Mouse (Mus musculus) midbrain, embryonic 13.5 days (tissue): Measurements from ENCODE around the gene Yipf3. TPM values are rescaled to one million over a fixed set of nuclear protein-coding genes. Genes with fewer than 3 reads are reported as not detected.
A peak's percentile ranks its signal among the peaks of the same experiment; 100 is the strongest.

Experiments used
- ATAC-seq: fragments of 200-750 bp; cut with Nextera tagmentation; 2 replicates; pipeline ENCODE4 v1.8.0; 2017; ENCODE audit warnings: mild to moderate bottlenecking, moderate TSS enrichment, moderate library complexity
- H3K27ac ChIP-seq: fragments of 300-500 bp; sonication (generic); 2 replicates; pipeline ENCODE4 v1.5.1; 2015; ENCODE audit warnings: inconsistent platforms, mild to moderate bottlenecking, moderate library complexity
- H3K27me3 ChIP-seq: fragments of 300-500 bp; sonication (generic); 2 replicates; pipeline ENCODE4 v1.6.1; 2015; ENCODE audit warnings: mild to moderate bottlenecking, inconsistent platforms
- H3K36me3 ChIP-seq: fragments of 300-500 bp; sonication (generic); 2 replicates; pipeline ENCODE4 v1.6.1; 2015; ENCODE audit warnings: mild to moderate bottlenecking, inconsistent platforms
- H3K4me1 ChIP-seq: fragments of 300-500 bp; sonication (generic); replicated peaks from 2 replicates; pipeline ENCODE4 v1.6.1; 2015; ENCODE audit warnings: inconsistent platforms
- H3K4me2 ChIP-seq: fragments of 300-500 bp; sonication (generic); replicated peaks from 2 replicates; pipeline ENCODE4 v1.6.1; 2015; ENCODE audit warnings: moderate library complexity, mild to moderate bottlenecking, inconsistent platforms
- H3K4me3 ChIP-seq: fragments of 300-500 bp; sonication (generic); replicated peaks from 2 replicates; pipeline ENCODE4 v1.5.1; 2015; ENCODE audit warnings: mild to moderate bottlenecking, inconsistent platforms
- H3K9ac ChIP-seq: fragments of 300-500 bp; sonication (generic); replicated peaks from 2 replicates; pipeline ENCODE4 v1.6.1; 2015; ENCODE audit warnings: mild to moderate bottlenecking, inconsistent platforms
- H3K9me3 ChIP-seq: fragments of 300-500 bp; sonication (generic); 2 replicates; pipeline ENCODE4 v1.6.1; 2016; ENCODE audit warnings: mild to moderate bottlenecking, inconsistent platforms
- WGBS: fragments of 180-500 bp; shearing (Covaris S2); methylation state at CpG from one replicate; pipeline ENCODE4 v1.1.7; 2015; 5-methylcytosine and 5-hydroxymethylcytosine counted together
- microRNA counts: library from miRNA; unstranded; fragments of <30 nt; microRNA quantifications from one replicate; lab custom pipeline; 2016
- microRNA-seq: library from miRNA; unstranded; fragments of <30 nt; microRNA quantifications from one replicate; pipeline ENCODE4, GENCODE M21; 2016
- polyA plus RNA-seq: library from polyadenylated mRNA; unstranded; fragments of >200 nt; fragmentation: Nextera tagmentation; extraction: Ambion mirVana; gene quantifications from 2 replicates; pipeline ENCODE4 v1.2.1, GENCODE M21; 2015

The Yipf3 gene
- polyA plus RNA-seq, 1 experiment from 2014 or later, result 91.6 TPM

- Histone ChIP-seq H3K4me1 (peaks cover 19% of the 10 kb centered on the region), H3K9ac (peak overlapping the region; percentile 80; the same call in 1 of the 2 replicates), H3K27ac (peak overlapping the region; percentile 68), H3K4me2 (peak overlapping the region; percentile 99), H3K4me3 (peak overlapping the region; percentile 75), H3K36me3 (peaks cover 2% of the 10 kb centered on the region; the same call in 1 of the 2 replicates), H3K27me3 (peaks cover 69% of the 10 kb centered on the region), H3K9me3 (no peaks in the 10 kb centered on the region)
- ATAC-seq, result peak; percentile 5; the same call in 1 of the 2 replicates
- 11% methylated on average over 6 of the region's 6 CpGs for WGBS
These were observed 49.1 kb downstream of the Yipf3 start for GRCm38 (mm10) chr17:46297028-46297363.

- peak; percentile 58 for ATAC-seq
- Histone ChIP-seq H3K36me3 (peaks cover 8% of the 10 kb centered on the region; the same call in 1 of the 2 replicates), H3K27me3 (peaks cover 69% of the 10 kb centered on the region), H3K9me3 (no peaks in the 10 kb centered on the region), H3K4me2 (peak within 1 kb of the TSS; percentile 99), H3K4me3 (peak within 1 kb of the TSS; percentile 75), H3K27ac (peak within 1 kb of the TSS; percentile 68), H3K4me1 (peaks cover 19% of the 10 kb centered on the region), H3K9ac (peak within 1 kb of the TSS; percentile 80)
- 0% methylated on average over 73 of the region's 86 CpGs for WGBS
These were observed 49.7 kb downstream of the Yipf3 start, which contains the start of gene Dlk2 for GRCm38 (mm10) chr17:46297364-46298219. TSS of gene Dlk2 (plus strand) at chr17:46297421.

GRCm38 (mm10) chr17:46298220-46298913 is 50.5 kb downstream of the Yipf3 start:
- peak overlapping the region; percentile 99 for H3K4me2 ChIP-seq
- under 1% methylated on average over 47 of the region's 48 CpGs for WGBS
- no peaks in the 10 kb centered on the region for H3K9me3 ChIP-seq
- peak overlapping the region; percentile 75 for H3K4me3 ChIP-seq
- peaks cover 15% of the 10 kb centered on the region for H3K36me3 ChIP-seq
- peaks cover 64% of the 10 kb centered on the region for H3K27me3 ChIP-seq
- peak overlapping the region; percentile 68 for H3K27ac ChIP-seq
- H3K9ac ChIP-seq, result peak overlapping the region; percentile 80
- peak; percentile 86 for ATAC-seq
- H3K4me1 ChIP-seq, result peaks cover 19% of the 10 kb centered on the region

GRCm38 (mm10) chr17:46301892-46302291 is 54.0 kb downstream of the Yipf3 start:
- 87% methylated on average over 12 of the region's 12 CpGs for WGBS
- peaks cover 46% of the 10 kb centered on the region for H3K36me3 ChIP-seq
- no peaks in the 10 kb centered on the region for H3K9me3 ChIP-seq
- peaks cover 18% of the 10 kb centered on the region for H3K4me1 ChIP-seq
- H3K27me3 ChIP-seq, result peaks cover 35% of the 10 kb centered on the region
- ATAC-seq, result no peak
- no peak overlapping the region for H3K27ac ChIP-seq
- H3K9ac ChIP-seq, result no peak overlapping the region
- H3K4me2 ChIP-seq, result no peak overlapping the region
- no peak overlapping the region for H3K4me3 ChIP-seq

MicroRNAs within 50 kb of the gene (microRNA counts, 519-probe panel; counts per million panel counts)
- microRNA mmu-miR-693-3p (lab: Ali Mortazavi, UCI) (110 counts per million, percentile 56 among the panel's probes with 10 or more counts), microRNA mmu-miR-693-5p (lab: Ali Mortazavi, UCI) (110 counts per million, percentile 56 among the panel's probes with 10 or more counts)

Small RNA genes lying within 50 kb of the gene (microRNA-seq; reads per million reads assigned to microRNA genes)
- 0.62 reads per million for gene Mir693

Other genes starting within 250 kb of the Yipf3 start
- 2.7 and 3.4 TPM in 2 replicates for gene Vegfa, start 215.7 kb upstream of the Yipf3 start, polyA plus RNA-seq
- 137 and 140 TPM in 2 replicates for gene Mrps18a, start 137.1 kb upstream of the Yipf3 start, polyA plus RNA-seq
- gene Rsph9, start 103.9 kb upstream of the Yipf3 start, polyA plus RNA-seq, result 25.5 and 26.9 TPM in 2 replicates
- gene Mad2l1bp, start 94.5 kb upstream of the Yipf3 start, polyA plus RNA-seq, result 24.3 and 29.6 TPM in 2 replicates
- gene Gtpbp2, start 87.0 kb upstream of the Yipf3 start, polyA plus RNA-seq, result 38.7 and 40.8 TPM in 2 replicates
- 9.4 and 10.1 TPM in 2 replicates for gene Polh, start 45.4 kb upstream of the Yipf3 start, polyA plus RNA-seq
- gene Xpo5, start 45.3 kb upstream of the Yipf3 start, polyA plus RNA-seq, result 46.4 and 46.8 TPM in 2 replicates
- 92.8 and 99.0 TPM in 2 replicates for gene Polr1c, start within 50 bp of the Yipf3 start, polyA plus RNA-seq
- 7.5 and 8.2 TPM in 2 replicates for gene Lrrc73, start 5.5 kb downstream of the Yipf3 start, polyA plus RNA-seq
- gene Tjap1, start 34.9 kb downstream of the Yipf3 start, polyA plus RNA-seq, result 31.3 and 37.2 TPM in 2 replicates
- 7.3 and 7.5 TPM in 2 replicates for gene Dlk2, start 49.3 kb downstream of the Yipf3 start, polyA plus RNA-seq
- gene Abcc10, start 80.3 kb downstream of the Yipf3 start, polyA plus RNA-seq, result 9.1 and 9.8 TPM in 2 replicates
- 14.4 and 16.6 TPM in 2 replicates for gene Zfp318, start 135.7 kb downstream of the Yipf3 start, polyA plus RNA-seq
- gene Crip3, start 180.8 kb downstream of the Yipf3 start, polyA plus RNA-seq, result 2.1 TPM in 2 replicates
- gene Slc22a7, start 190.4 kb downstream of the Yipf3 start, polyA plus RNA-seq, result not detected in 2 replicates
- gene Ttbk1, start 239.6 kb downstream of the Yipf3 start, polyA plus RNA-seq, result 4.6 and 5.0 TPM in 2 replicates
- 31.6 and 32.4 TPM in 2 replicates for gene Dnph1, start 248.6 kb downstream of the Yipf3 start, polyA plus RNA-seq